Mouse (Mus musculus): ENCODE measurements around the gene Chd6. TPM values are rescaled to one million over a fixed set of nuclear protein-coding genes. Genes with fewer than 3 reads are reported as not detected.

Gene Chd6
- polyA plus RNA-seq (2015; fragmentation: Illumina TruSeq; extraction: RNeasy Lipid Tissue Mini Kit (QIAGEN cat#74804); ENCODE audit: insufficient read depth, low read depth, low replicate concordance): 8.3 TPM

GRCm38 (mm10) chr2:161108933-161109371 is at the start of gene Chd6:
TSS of gene Chd6 (minus strand) at chr2:161109075.

DNA sequence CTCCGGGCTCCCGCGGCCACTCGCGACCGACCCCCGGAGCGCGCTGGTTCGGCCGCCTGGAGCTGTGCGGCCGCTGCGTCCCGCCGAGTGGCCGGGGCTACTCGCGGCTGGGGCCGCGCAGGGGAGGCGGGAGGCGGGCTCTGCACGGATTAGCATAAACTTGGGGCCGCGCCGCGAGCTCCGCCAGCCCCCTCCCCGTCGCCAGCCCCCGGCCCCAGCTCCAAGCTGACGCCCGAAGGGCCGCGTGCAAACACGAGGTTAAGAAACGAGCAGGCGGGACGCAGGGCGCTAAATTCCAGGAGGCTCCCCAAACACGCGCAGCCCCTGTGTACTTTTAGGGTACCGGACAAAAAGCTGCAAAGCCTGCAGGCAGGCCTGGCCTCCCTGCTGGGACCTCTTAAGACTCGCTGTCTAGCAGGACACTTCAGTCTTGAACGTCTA is 196.6 kb downstream of the Chd6 start, which contains the start of gene Emilin3:
TSS of gene Emilin3 (minus strand) at position 98 of the 441 bp plus-strand sequence.

Other genes with a start within 250 kb of the Chd6 start
- 4.5 TPM for gene Zhx3, start 236.1 kb downstream of the Chd6 start, polyA plus RNA-seq (2015; fragmentation: Illumina TruSeq; extraction: RNeasy Lipid Tissue Mini Kit (QIAGEN cat#74804); ENCODE audit: insufficient read depth, low read depth, low replicate concordance)
- 13.4 TPM for gene Lpin3, start 228.4 kb downstream of the Chd6 start, polyA plus RNA-seq (2015; fragmentation: Illumina TruSeq; extraction: RNeasy Lipid Tissue Mini Kit (QIAGEN cat#74804); ENCODE audit: insufficient read depth, low read depth, low replicate concordance)
- gene Emilin3, start 196.7 kb downstream of the Chd6 start, polyA plus RNA-seq (2015; fragmentation: Illumina TruSeq; extraction: RNeasy Lipid Tissue Mini Kit (QIAGEN cat#74804); ENCODE audit: insufficient read depth, low read depth, low replicate concordance): not detected